Mouse (Mus musculus) forebrain, embryonic 14.5 days (tissue): Measurements from ENCODE around the gene Matn4. TPM values are rescaled to one million over a fixed set of nuclear protein-coding genes. Genes with fewer than 3 reads are reported as not detected.

Source experiments
- ATAC-seq: fragments of 200-750 bp; cut with Nextera tagmentation; 2 replicates; pipeline ENCODE4 v1.8.0; 2017; ENCODE audit warnings: mild to moderate bottlenecking, moderate library complexity
- DNase-seq: peaks from one replicate; pipeline ENCODE4 v3.0.0-alpha.2; 2015; ENCODE audit warnings: low spot score
- H3K27ac ChIP-seq: fragments of 300-500 bp; sonication (generic); 2 replicates; pipeline ENCODE4 v1.5.1; 2014; ENCODE audit warnings: low read depth, mild to moderate bottlenecking, control low read depth, low read length, moderate library complexity
- H3K27me3 ChIP-seq: fragments of 300-500 bp; sonication (generic); replicated peaks from 2 replicates; pipeline ENCODE4 v1.6.1; 2014; ENCODE audit warnings: low read length, control low read depth, mixed read lengths; ENCODE audit not compliant: control insufficient read depth, insufficient read depth
- H3K36me3 ChIP-seq: fragments of 300-500 bp; sonication (generic); 2 replicates; pipeline ENCODE4 v1.6.1; 2014; ENCODE audit warnings: low read length, control low read depth; ENCODE audit not compliant: control insufficient read depth, insufficient read depth
- H3K4me1 ChIP-seq: fragments of 300-500 bp; sonication (generic); 2 replicates; pipeline ENCODE4 v1.6.1; 2014; ENCODE audit warnings: antibody characterized with exemption, low read length, control low read depth; ENCODE audit not compliant: control insufficient read depth, insufficient read depth
- H3K4me2 ChIP-seq: fragments of 300-500 bp; sonication (generic); 2 replicates; pipeline ENCODE4 v1.6.1; 2014; ENCODE audit warnings: mild to moderate bottlenecking, control low read depth, low read length
- H3K4me3 ChIP-seq: fragments of 300-500 bp; sonication (generic); 2 replicates; pipeline ENCODE4 v1.5.1; 2014; ENCODE audit warnings: low read depth, low read length, control low read depth
- H3K9ac ChIP-seq: fragments of 300-500 bp; sonication (generic); 2 replicates; pipeline ENCODE4 v1.6.1; 2014; ENCODE audit warnings: mild to moderate bottlenecking, low read length, control low read depth, moderate library complexity
- H3K9me3 ChIP-seq: fragments of 300-500 bp; sonication (generic); replicated peaks from 2 replicates; pipeline ENCODE4 v1.6.1; 2016; ENCODE audit warnings: low read length, control low read depth, mixed read lengths; ENCODE audit not compliant: control insufficient read depth
- WGBS: fragments of 180-500 bp; shearing (Covaris S2); extraction: QIAGEN DNeasy Blood & Tissue Kit; methylation state at CpG from one replicate; pipeline ENCODE4 v1.1.7; 2014; 5-methylcytosine and 5-hydroxymethylcytosine counted together
- polyA plus RNA-seq: library from polyadenylated mRNA; unstranded; fragments of >200 nt; fragmentation: Nextera tagmentation; extraction: Ambion mirVana; gene quantifications from 2 replicates; pipeline ENCODE4 v1.2.1, GENCODE M21; 2014

The Matn4 gene
- polyA plus RNA-seq, 1 experiment from 2014 or later: 0.08 TPM

GRCm38 (mm10) chr2:164389499-164389898, 15.5 kb downstream of the Matn4 start:
- peak; percentile 81 for ATAC-seq
- peak; percentile 86 for DNase-seq
- 0% methylated on average over 29 of the region's 30 CpGs for WGBS
- Histone ChIP-seq H3K36me3 (no peaks in the 10 kb centered on the region), H3K27ac (no peak overlapping the region), H3K9me3 (no peaks in the 10 kb centered on the region), H3K4me3 (peak overlapping the region; percentile 37), H3K4me1 (peaks cover 2% of the 10 kb centered on the region; the same call in 1 of the 2 replicates), H3K9ac (peak overlapping the region; percentile 56; the same call in 1 of the 2 replicates), H3K4me2 (peak overlapping the region; percentile 60), H3K27me3 (0 out of 2 replicates have a peak, but pooled peaks cover 9% of the 10 kb centered on the region)

GRCm38 (mm10) chr2:164389020-164389419, 15.9 kb downstream of the Matn4 start, which contains the start of gene Slpi:
TSS of gene Slpi (minus strand) at chr2:164389095.
- DNase-seq (peak; percentile 60), ATAC-seq (peak; percentile 70)
- Histone ChIP-seq H3K9ac (peak within 1 kb of the TSS; percentile 56; the same call in 1 of the 2 replicates), H3K36me3 (no peaks in the 10 kb centered on the region), H3K9me3 (no peaks in the 10 kb centered on the region), H3K4me2 (peak within 1 kb of the TSS; percentile 60), H3K4me1 (peaks cover 2% of the 10 kb centered on the region; the same call in 1 of the 2 replicates), H3K4me3 (peak within 1 kb of the TSS; percentile 37), H3K27ac (no peak within 1 kb of the TSS), H3K27me3 (0 out of 2 replicates have a peak, but pooled peaks cover 9% of the 10 kb centered on the region)
- WGBS: under 1% methylated on average over 17 of the region's 17 CpGs

GRCm38 (mm10) chr2:164386953-164387352, 18.0 kb downstream of the Matn4 start:
- peaks cover 2% of the 10 kb centered on the region; the same call in 1 of the 2 replicates for H3K4me1 ChIP-seq
- ATAC-seq (no peak), DNase-seq (no peak)
- no peak overlapping the region for H3K27ac ChIP-seq
- H3K9ac ChIP-seq: no peak overlapping the region
- no peaks in the 10 kb centered on the region for H3K36me3 ChIP-seq
- no peak overlapping the region for H3K4me2 ChIP-seq
- H3K4me3 ChIP-seq: no peak overlapping the region
- H3K27me3 ChIP-seq: 0 out of 2 replicates have a peak, but pooled peaks cover 3% of the 10 kb centered on the region
- H3K9me3 ChIP-seq: no peaks in the 10 kb centered on the region
- WGBS: 18% methylated on average over 8 of the region's 8 CpGs

GRCm38 (mm10) chr2:164385927-164386763, 18.8 kb downstream of the Matn4 start:
- Histone ChIP-seq H3K4me2 (peak overlapping the region; percentile 12), H3K36me3 (no peaks in the 10 kb centered on the region), H3K9ac (no peak overlapping the region), H3K4me1 (peaks cover 2% of the 10 kb centered on the region; the same call in 1 of the 2 replicates), H3K27me3 (0 out of 2 replicates have a peak, but pooled peaks cover 3% of the 10 kb centered on the region), H3K9me3 (no peaks in the 10 kb centered on the region), H3K4me3 (no peak overlapping the region), H3K27ac (no peak overlapping the region)
- DNase-seq (peak; percentile 71), ATAC-seq (peak; percentile 66; the same call in 1 of the 2 replicates)
- WGBS: 7% methylated on average over 17 of the region's 18 CpGs

- H3K4me3 ChIP-seq: no peak overlapping the region
Observed at GRCm38 (mm10) chr2:164383656-164384399, 21.1 kb downstream of the Matn4 start.

GRCm38 (mm10) chr2:164382971-164383370, 22.0 kb downstream of the Matn4 start:
- Histone ChIP-seq H3K36me3 (no peaks in the 10 kb centered on the region), H3K4me1 (peaks cover 2% of the 10 kb centered on the region; the same call in 1 of the 2 replicates), H3K4me3 (no peak overlapping the region), H3K27me3 (no peaks in the 10 kb centered on the region), H3K4me2 (no peak overlapping the region), H3K9ac (no peak overlapping the region), H3K27ac (no peak overlapping the region), H3K9me3 (no peaks in the 10 kb centered on the region)
- ATAC-seq (no peak), DNase-seq (no peak)
- 88% methylated on average over 3 of the region's 3 CpGs for WGBS

More at GRCm38 (mm10) chr2:164383656-164384399, 21.1 kb downstream of the Matn4 start:
- Histone ChIP-seq H3K9me3 (no peaks in the 10 kb centered on the region), H3K4me1 (peaks cover 2% of the 10 kb centered on the region; the same call in 1 of the 2 replicates), H3K9ac (no peak overlapping the region), H3K4me2 (no peak overlapping the region), H3K27me3 (0 out of 2 replicates have a peak, but pooled peaks cover 2% of the 10 kb centered on the region), H3K36me3 (no peaks in the 10 kb centered on the region), H3K27ac (no peak overlapping the region)
- no peak for ATAC-seq
- 48% methylated on average over 11 of the region's 11 CpGs for WGBS
- DNase-seq: no peak

- H3K36me3 ChIP-seq: no peaks in the 10 kb centered on the region
- H3K9ac ChIP-seq: no peak overlapping the region
- ATAC-seq (no peak), DNase-seq (no peak)
- no peaks in the 10 kb centered on the region for H3K9me3 ChIP-seq
- H3K4me3 ChIP-seq: no peak overlapping the region
- H3K27me3 ChIP-seq: no peaks in the 10 kb centered on the region
- 78% methylated on average over 8 of the region's 8 CpGs for whole genome bisulfite sequencing
- H3K4me2 ChIP-seq: no peak overlapping the region
- no peak overlapping the region for H3K27ac ChIP-seq
- peaks cover 2% of the 10 kb centered on the region; the same call in 1 of the 2 replicates for H3K4me1 ChIP-seq
Observed at GRCm38 (mm10) chr2:164381726-164382125, 23.2 kb downstream of the Matn4 start.

GRCm38 (mm10) chr2:164377478-164378426, 27.2 kb downstream of the Matn4 start:
- Histone ChIP-seq H3K4me2 (no peak overlapping the region), H3K9ac (no peak overlapping the region), H3K36me3 (no peaks in the 10 kb centered on the region), H3K4me1 (no peaks in the 10 kb centered on the region), H3K9me3 (no peaks in the 10 kb centered on the region), H3K27me3 (no peaks in the 10 kb centered on the region), H3K27ac (no peak overlapping the region), H3K4me3 (no peak overlapping the region)
- ATAC-seq: no peak
- 92% methylated on average over 15 of the region's 15 CpGs for WGBS
- no peak for DNase-seq
